Mouse (Mus musculus) activated CD4-positive, CD25-positive, alpha-beta regulatory T cell, adult 4 months (primary cell): ENCODE data around the gene Ddx19b. TPM values are rescaled to one million over a fixed set of nuclear protein-coding genes. Genes with fewer than 3 reads are reported as not detected.
A peak's percentile ranks its signal among the peaks of the same experiment; 100 is the strongest.
"Not testable (repeated sequence)": the region's sequence is repeated elsewhere in the genome, so short reads cannot be mapped to it uniquely, and the experiment has no call there.

Source experiments
- ATAC-seq: one replicate; pipeline ENCODE4 v1.8.0; 2017
- polyA plus RNA-seq, 2 experiments: library from polyadenylated mRNA; unstranded; fragments of 100-300 nt; shearing (Covaris generic); gene quantifications; one replicate each; pipeline ENCODE4 v1.2.1; 2017

Gene Ddx19b
- polyA plus RNA-seq, 2 experiments from 2014 or later, result 6.5 to 8.2 TPM

GRCm38 (mm10) chr8:110963051-110963450, 68.5 kb downstream of the Ddx19b start:
- ATAC-seq, result no peak

GRCm38 (mm10) chr8:110959906-110960305, 71.6 kb downstream of the Ddx19b start:
- no peak for ATAC-seq

GRCm38 (mm10) chr8:110959071-110959780, 72.3 kb downstream of the Ddx19b start:
- ATAC-seq, result no peak

GRCm38 (mm10) chr8:110958553-110958952, 73.0 kb downstream of the Ddx19b start:
- not testable (repeated sequence) for ATAC-seq

- ATAC-seq, result no peak
These were observed 73.4 kb downstream of the Ddx19b start for GRCm38 (mm10) chr8:110958135-110958534.

GRCm38 (mm10) chr8:110957471-110957870, 74.1 kb downstream of the Ddx19b start:
- ATAC-seq, result no peak

GRCm38 (mm10) chr8:110956619-110957450, 74.7 kb downstream of the Ddx19b start:
- no peak for ATAC-seq

GRCm38 (mm10) chr8:110954776-110955175, 76.8 kb downstream of the Ddx19b start:
- peak; percentile 78 for ATAC-seq

Other genes with a start within 250 kb of the Ddx19b start
- gene Il34, start 225.8 kb downstream of the Ddx19b start, polyA plus RNA-seq, result not detected
- 10 to 100 TPM; 52.3 to 53.6 TPM for gene Cog4, start 185.2 kb downstream of the Ddx19b start, polyA plus RNA-seq
- gene Sf3b3, start 185.0 kb downstream of the Ddx19b start, polyA plus RNA-seq, result 10 to 100 TPM; 79.7 to 89.2 TPM
- 1 to 10 TPM; 1.9 to 2.3 TPM for gene Fuk, start 129.3 kb downstream of the Ddx19b start, polyA plus RNA-seq
- 10 to 100 TPM in 1 of 2 experiments, 1 to 10 TPM in 1; 8.7 to 10.1 TPM for gene St3gal2, start 111.8 kb downstream of the Ddx19b start, polyA plus RNA-seq
- gene Ddx19a, start 34.0 kb downstream of the Ddx19b start, polyA plus RNA-seq, result 10 to 100 TPM; 13.2 to 14.0 TPM
- 10 to 100 TPM; 14.0 to 20.3 TPM for gene Aars, start 1.4 kb upstream of the Ddx19b start, polyA plus RNA-seq
- not detected for gene Exosc6, start 24.6 kb upstream of the Ddx19b start, polyA plus RNA-seq
- gene Clec18a, start 60.7 kb upstream of the Ddx19b start, polyA plus RNA-seq, result not detected
- gene Pdpr, start 62.9 kb upstream of the Ddx19b start, polyA plus RNA-seq, result 1 to 10 TPM; 8.0 to 8.6 TPM
- 10 to 100 TPM; 28.3 to 28.7 TPM for gene Glg1, start 227.5 kb upstream of the Ddx19b start, polyA plus RNA-seq